Mouse (Mus musculus) spleen, postnatal 14 days (tissue): ENCODE measurements around the gene Pycr1.
"Not testable (repeated sequence)": the region's sequence is repeated elsewhere in the genome, so short reads cannot be mapped to it uniquely, and the experiment has no call there.

ENCODE experiments used
- DNase-seq, 2 experiments: peaks; one replicate each; pipeline ENCODE4 v3.0.0; 2021 to 2022; ENCODE audit warnings: low spot score in 2 of 2

Pycr1 gene

GRCm38 (mm10) chr11:120643601-120643987 is at the start of gene Pycr1:
Gene Pycr1 (minus strand): TSS chr11:120643769.
- peak; percentile 89 to 90 for DNase-seq

GRCm38 (mm10) chr11:120692471-120693011 is 49.0 kb upstream of the Pycr1 start:
- no peak for DNase-seq

GRCm38 (mm10) chr11:120689365-120689764 is 45.8 kb upstream of the Pycr1 start:
- no peak for DNase-seq

- DNase-seq: no peak
Observed at GRCm38 (mm10) chr11:120686650-120687272, 43.2 kb upstream of the Pycr1 start.

- DNase-seq: no peak
Observed at GRCm38 (mm10) chr11:120684660-120685059, 41.1 kb upstream of the Pycr1 start.

- DNase-seq: no peak
Observed at GRCm38 (mm10) chr11:120684086-120684485, 40.5 kb upstream of the Pycr1 start.

- DNase-seq: no peak
Observed at GRCm38 (mm10) chr11:120683536-120683935, 40.0 kb upstream of the Pycr1 start.

- DNase-seq: no peak
Observed at GRCm38 (mm10) chr11:120682683-120683082, 39.1 kb upstream of the Pycr1 start.

- DNase-seq: peak in 1 of 2 experiments; percentile 40
Observed at GRCm38 (mm10) chr11:120679909-120680308, 36.3 kb upstream of the Pycr1 start.

GRCm38 (mm10) chr11:120676951-120677350 is 33.4 kb upstream of the Pycr1 start:
- DNase-seq: no peak

GRCm38 (mm10) chr11:120675875-120676274 is 32.3 kb upstream of the Pycr1 start:
- DNase-seq: not testable (repeated sequence)

- no peak for DNase-seq
Observed at GRCm38 (mm10) chr11:120673594-120674122, 30.1 kb upstream of the Pycr1 start.

GRCm38 (mm10) chr11:120672687-120673593 is 29.4 kb upstream of the Pycr1 start, which contains the start of gene Aspscr1:
Gene Aspscr1 (plus strand): TSS chr11:120672973.
- DNase-seq: peak; percentile 93 to 94

GRCm38 (mm10) chr11:120666617-120667016 is 23.0 kb upstream of the Pycr1 start:
- DNase-seq: no peak

GRCm38 (mm10) chr11:120665406-120665805 is 21.8 kb upstream of the Pycr1 start:
- DNase-seq: no peak

- DNase-seq: no peak
Observed at GRCm38 (mm10) chr11:120663714-120664113, 20.1 kb upstream of the Pycr1 start.

GRCm38 (mm10) chr11:120662759-120663158 is 19.2 kb upstream of the Pycr1 start:
- DNase-seq: no peak

GRCm38 (mm10) chr11:120661076-120661460 is 17.5 kb upstream of the Pycr1 start, which contains the start of gene Notum:
Gene Notum (minus strand): TSS chr11:120661175.
- DNase-seq: no peak

GRCm38 (mm10) chr11:120660301-120661075 is 16.9 kb upstream of the Pycr1 start:
- no peak for DNase-seq

GRCm38 (mm10) chr11:120659509-120660300 is 16.1 kb upstream of the Pycr1 start:
- no peak for DNase-seq
